Mouse (Mus musculus) kidney, adult 2 months (tissue): ENCODE results near the gene Gm42674. TPM values are rescaled to one million over a fixed set of nuclear protein-coding genes. Genes with fewer than 3 reads are reported as not detected.

Experiments used
- DNase-seq: peaks from one replicate; pipeline ENCODE4 v3.0.0; 2021
- H3K27ac ChIP-seq: fragments of 200-500 bp; 2 replicates; pipeline ENCODE4 v1.5.1; 2012; ENCODE audit warnings: low read depth, low read length, control low read depth, inconsistent platforms; ENCODE audit not compliant: insufficient read depth
- H3K27me3 ChIP-seq: fragments of 200-500 bp; replicated peaks from 2 replicates; pipeline ENCODE4 v1.6.1; 2012; ENCODE audit warnings: mild to moderate bottlenecking, moderate library complexity, low read length, inconsistent platforms; ENCODE audit not compliant: control insufficient read depth, insufficient read depth
- H3K36me3 ChIP-seq: fragments of 200-500 bp; 2 replicates; pipeline ENCODE4 v1.6.1; 2012; ENCODE audit warnings: mild to moderate bottlenecking, moderate library complexity, low read length, inconsistent platforms; ENCODE audit not compliant: control insufficient read depth, insufficient read depth
- H3K4me1 ChIP-seq: fragments of 200-500 bp; 2 replicates; pipeline ENCODE4 v1.6.1; 2011; ENCODE audit warnings: low read length; ENCODE audit not compliant: control insufficient read depth, insufficient read depth
- H3K4me3 ChIP-seq: fragments of 200-500 bp; 2 replicates; pipeline ENCODE4 v1.5.1; 2011; ENCODE audit warnings: mild to moderate bottlenecking, low read depth, low read length, control low read depth; ENCODE audit not compliant: insufficient read depth
- CTCF ChIP-seq: fragments of 200-500 bp; conservative IDR thresholded peaks from 2 replicates; pipeline ENCODE4 v1.5.1; 2011; ENCODE audit warnings: low read depth, mild to moderate bottlenecking, control low read depth, low read length, moderate library complexity, mixed read lengths; ENCODE audit not compliant: insufficient read depth, insufficient read length
- POLR2A ChIP-seq: fragments of 200-500 bp; IDR thresholded peaks from one replicate; pipeline ENCODE4 v1.6.1; 2011; ENCODE audit warnings: low read depth, low read length, control low read depth
- WGBS: fragments of 180-500 bp; shearing (Covaris S2); methylation state at CpG from one replicate; pipeline ENCODE4 v1.1.7; 2018; 5-methylcytosine and 5-hydroxymethylcytosine counted together
- polyA plus RNA-seq: library from polyadenylated mRNA; depleted of rRNA; stranded (reverse); fragments of >200 nt; gene quantifications from 2 replicates; pipeline ENCODE4 v1.2.3, GENCODE M21; 2012

Gm42674 gene
- polyA plus RNA-seq, 1 experiment = not detected

DNA sequence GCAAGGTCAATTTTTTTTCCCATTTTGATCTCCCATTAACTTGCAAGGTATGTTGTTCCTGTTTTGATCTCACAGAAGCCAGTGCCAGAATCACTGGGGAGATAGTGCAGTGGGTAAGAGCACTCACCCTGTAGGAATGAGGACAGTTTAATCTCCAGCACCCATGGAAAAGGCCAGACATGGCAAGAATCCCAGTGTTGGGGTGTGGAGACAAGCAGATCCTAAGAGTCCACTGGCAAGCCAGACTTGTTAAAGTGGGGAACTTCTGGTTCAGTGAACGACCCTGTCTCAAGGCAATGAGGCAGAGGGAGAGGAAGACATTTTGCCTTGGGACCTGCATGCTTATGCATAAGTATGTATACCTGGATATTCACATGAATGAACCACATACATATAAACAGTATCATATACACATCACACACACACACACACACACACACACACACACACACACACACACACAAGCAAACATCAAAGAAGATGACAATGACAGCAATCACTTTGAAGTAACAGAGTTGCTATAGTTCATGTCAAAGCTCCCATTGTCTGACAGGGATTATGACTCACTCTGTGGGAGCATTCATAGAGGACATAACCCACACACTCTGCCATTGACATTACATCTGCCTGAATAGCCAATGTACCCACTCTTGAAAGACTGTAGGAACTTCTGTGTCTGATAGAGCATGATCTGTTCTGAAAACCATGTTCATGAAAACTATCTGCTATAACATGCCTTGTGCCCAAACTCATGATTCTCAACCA lies 37.0 kb downstream of the Gm42674 start:
- Histone ChIP-seq H3K27ac (no peak overlapping the region), H3K27me3 (no peaks in the 10 kb centered on the region), H3K36me3 (no peaks in the 10 kb centered on the region), H3K4me3 (no peak overlapping the region), H3K4me1 (no peaks in the 10 kb centered on the region)
- TF ChIP-seq POLR2A (no peak), CTCF (no peak)
- 81% methylated on average over 1 of the region's 1 CpGs for WGBS
- DNase-seq = no peak

DNA sequence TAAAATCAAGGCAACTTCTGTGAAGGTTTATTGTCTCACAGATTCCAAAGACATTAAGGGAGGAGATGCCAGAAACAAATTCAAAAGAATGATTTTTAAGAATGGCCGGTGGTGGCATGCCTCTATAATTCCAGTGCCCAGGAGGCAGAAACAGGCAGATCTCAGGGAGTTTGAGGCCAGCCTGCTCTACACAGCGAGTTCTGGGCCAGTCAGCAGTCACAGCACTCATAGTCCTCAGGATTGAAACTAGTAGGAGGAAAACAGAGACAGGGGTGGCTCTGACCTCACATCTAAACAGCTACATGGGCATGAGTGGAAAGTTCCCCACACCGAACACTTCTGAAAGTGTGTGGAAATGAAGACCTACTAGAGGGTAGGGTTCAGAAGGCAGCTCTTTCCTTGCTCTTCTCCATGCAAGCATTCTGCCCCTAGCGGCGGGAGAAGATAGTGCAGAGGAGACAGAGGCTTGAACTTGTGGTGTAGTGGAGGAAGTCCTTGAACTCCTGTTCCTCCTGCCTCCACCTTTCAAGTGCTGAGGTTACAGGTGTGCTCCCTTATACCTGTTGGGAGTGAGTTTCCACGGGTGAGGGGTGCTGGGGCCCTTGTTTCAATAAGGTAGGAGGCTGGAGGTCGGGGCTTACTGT lies 37.9 kb downstream of the Gm42674 start:
- Histone ChIP-seq H3K27me3 (no peaks in the 10 kb centered on the region), H3K27ac (no peak overlapping the region), H3K36me3 (no peaks in the 10 kb centered on the region), H3K4me3 (no peak overlapping the region), H3K4me1 (no peaks in the 10 kb centered on the region)
- 59% methylated on average over 7 of the region's 7 CpGs for WGBS
- peak; percentile 67 for TF ChIP-seq CTCF
- no peak for TF ChIP-seq POLR2A
- DNase-seq = peak; percentile 16

DNA sequence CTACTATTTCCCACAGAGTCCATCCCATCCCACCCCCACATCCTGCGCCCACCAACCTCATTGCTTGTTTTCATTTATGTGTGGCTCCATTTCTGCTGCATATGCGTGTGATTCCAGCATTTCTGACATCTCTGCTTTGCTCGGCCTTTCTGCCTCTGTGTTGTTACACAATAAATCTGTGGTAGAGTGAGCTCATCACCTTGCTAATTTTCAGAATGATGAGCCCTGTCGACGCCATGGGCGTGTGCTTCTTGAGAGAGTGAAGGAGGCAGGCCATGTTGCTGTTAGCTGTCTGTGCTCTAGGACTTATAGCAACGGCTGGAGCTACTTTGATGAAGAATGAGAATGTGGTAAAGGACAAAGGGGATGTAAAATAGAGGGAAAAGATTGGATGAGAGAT lies 39.3 kb downstream of the Gm42674 start:
- H3K4me1 ChIP-seq = no peaks in the 10 kb centered on the region
- H3K4me3 ChIP-seq = no peak overlapping the region
- TF ChIP-seq CTCF = no peak
- TF ChIP-seq POLR2A = no peak
- WGBS = 85% methylated on average over 7 of the region's 7 CpGs
- no peak for DNase-seq
- no peak overlapping the region for H3K27ac ChIP-seq
- H3K36me3 ChIP-seq = no peaks in the 10 kb centered on the region
- no peaks in the 10 kb centered on the region for H3K27me3 ChIP-seq

DNA sequence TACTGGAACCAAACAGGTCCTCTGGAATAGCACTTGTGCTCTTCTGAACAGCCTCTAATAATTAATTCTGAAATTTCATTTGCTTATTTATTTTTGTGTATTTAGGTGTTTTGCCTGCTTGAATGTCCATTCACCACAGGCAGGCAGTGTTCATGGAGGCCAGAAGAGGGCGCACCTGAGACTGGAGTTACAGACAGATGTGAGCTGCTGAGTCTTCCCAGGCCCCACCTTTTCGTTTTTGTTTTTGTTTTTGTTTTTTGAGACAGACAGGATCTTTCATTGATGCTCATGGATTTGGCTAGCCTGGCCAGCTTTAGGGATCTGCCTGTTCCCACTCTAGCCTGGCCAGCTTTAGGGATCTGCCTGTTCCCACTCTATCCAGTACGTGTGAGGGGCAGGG lies 42.5 kb downstream of the Gm42674 start:
- Histone ChIP-seq H3K4me1 (no peaks in the 10 kb centered on the region), H3K27me3 (no peaks in the 10 kb centered on the region), H3K36me3 (no peaks in the 10 kb centered on the region), H3K4me3 (no peak overlapping the region), H3K27ac (no peak overlapping the region)
- TF ChIP-seq CTCF (peak; percentile 74), POLR2A (no peak)
- WGBS = 48% methylated on average over 3 of the region's 3 CpGs
- DNase-seq = peak; percentile 69

DNA sequence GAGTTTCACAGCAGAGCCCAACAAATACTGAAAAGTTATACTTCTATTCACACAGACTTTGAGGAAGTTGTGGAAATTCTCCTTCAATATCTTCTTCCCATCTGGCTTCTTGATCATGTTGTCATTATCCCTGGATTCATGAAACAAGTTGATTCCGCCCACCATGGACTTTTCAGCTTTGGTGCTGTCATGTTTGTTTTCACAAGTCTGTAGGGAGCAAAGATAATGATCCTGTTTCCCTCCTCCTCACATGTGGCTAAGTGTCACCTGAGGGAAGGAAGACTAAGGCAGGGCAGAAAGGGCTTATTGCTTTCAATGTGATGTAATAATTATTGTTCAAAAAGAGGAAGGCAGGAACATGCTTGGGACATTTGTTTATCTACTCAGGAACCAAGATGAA lies 45.6 kb downstream of the Gm42674 start:
- Histone ChIP-seq H3K27ac (no peak overlapping the region), H3K4me3 (no peak overlapping the region), H3K4me1 (no peaks in the 10 kb centered on the region), H3K27me3 (no peaks in the 10 kb centered on the region), H3K36me3 (no peaks in the 10 kb centered on the region)
- 85% methylated on average over 1 of the region's 1 CpGs for whole genome bisulfite sequencing
- no peak for DNase-seq
- TF ChIP-seq CTCF (no peak), POLR2A (no peak)

DNA sequence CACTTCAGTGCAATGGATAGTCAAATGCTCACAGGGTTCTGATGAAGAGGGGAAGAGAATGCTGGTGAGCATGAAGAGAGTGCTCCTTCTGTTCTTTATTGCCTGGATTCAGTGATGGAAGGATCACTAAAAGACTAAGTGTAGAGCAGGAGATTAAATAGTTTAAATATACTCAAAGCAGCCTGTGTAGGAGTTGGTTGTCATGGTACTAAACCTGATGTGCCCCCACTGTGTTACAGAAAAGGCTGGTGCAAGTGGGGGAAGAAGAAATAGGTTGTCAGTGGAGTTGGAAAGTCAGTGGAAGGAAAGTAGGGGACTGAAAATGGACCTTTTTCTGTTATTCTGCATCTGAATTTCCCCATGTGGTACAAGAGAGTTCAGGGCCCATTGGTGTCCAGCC lies 47.3 kb downstream of the Gm42674 start:
- Histone ChIP-seq H3K36me3 (no peaks in the 10 kb centered on the region), H3K27me3 (no peaks in the 10 kb centered on the region), H3K27ac (no peak overlapping the region), H3K4me3 (no peak overlapping the region), H3K4me1 (no peaks in the 10 kb centered on the region)
- TF ChIP-seq POLR2A (no peak), CTCF (no peak)
- DNase-seq = no peak

DNA sequence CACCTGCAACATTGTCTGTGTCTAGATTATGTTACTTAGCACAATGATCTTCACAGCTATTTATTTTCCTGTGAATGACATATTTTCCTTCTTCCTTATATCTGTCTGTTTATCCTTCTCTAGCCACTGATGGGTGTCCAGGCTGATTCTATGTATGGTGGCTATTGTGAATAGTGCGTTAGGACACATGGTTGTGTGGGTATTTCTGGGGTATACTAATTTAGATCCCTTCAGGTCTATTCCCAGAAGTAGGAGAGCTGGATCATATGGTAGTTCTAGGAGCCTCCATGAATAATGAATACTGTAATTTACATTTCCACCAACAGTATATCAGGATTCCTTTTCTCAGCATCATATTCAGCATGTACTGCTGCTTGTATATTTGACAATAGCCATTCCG lies 48.1 kb downstream of the Gm42674 start:
- 97% methylated on average over 2 of the region's 2 CpGs for WGBS
- no peak for TF ChIP-seq POLR2A
- no peak for TF ChIP-seq CTCF

More for the DNA sequence above, 48.1 kb downstream of the Gm42674 start:
- no peak overlapping the region for H3K4me3 ChIP-seq
- no peaks in the 10 kb centered on the region for H3K27me3 ChIP-seq
- H3K4me1 ChIP-seq = no peaks in the 10 kb centered on the region
- no peaks in the 10 kb centered on the region for H3K36me3 ChIP-seq
- H3K27ac ChIP-seq = no peak overlapping the region
- no peak for DNase-seq
